Mouse (Mus musculus) megakaryocyte, embryonic 14.5 days (primary cell): ENCODE results near the gene Vamp2.

Source experiments
- FLI1 ChIP-seq: IDR thresholded peaks from 2 replicates; pipeline ENCODE4 v1.6.1; 2012; ENCODE audit warnings: low read length, inconsistent platforms, mixed read lengths
- GATA1 ChIP-seq: IDR thresholded peaks from 3 replicates; pipeline ENCODE4 v1.6.1; 2012; ENCODE audit warnings: mixed read lengths, low read length, inconsistent platforms, borderline replicate concordance

- no peak for TF ChIP-seq GATA1
- no peak for TF ChIP-seq FLI1
These were observed 1.9 kb upstream of the Vamp2 start for GRCm38 (mm10) chr11:69086390-69086789.
